Mouse (Mus musculus): Measurements from ENCODE around the gene Carm1. TPM values are rescaled to one million over a fixed set of nuclear protein-coding genes. Genes with fewer than 3 reads are reported as not detected.
A peak's percentile ranks its signal among the peaks of the same experiment; 100 is the strongest.
"Not testable (repeated sequence)": the region's sequence is repeated elsewhere in the genome, so short reads cannot be mapped to it uniquely, and the experiment has no call there.

The Carm1 gene
- polyA plus RNA-seq, 1 experiment: 61.6 TPM

- peak overlapping the region; percentile 79 for H3K4me3 ChIP-seq (ENCODE audit: insufficient read depth, low read length)
- TF ChIP-seq POLR2A (IDR thresholded peaks at IDR 0.05; ENCODE audit: extremely low read depth, insufficient read depth, low read length) (no peak), CTCF (IDR thresholded peaks at IDR 0.05; ENCODE audit: extremely low read depth, insufficient read depth, low read length) (no peak)
- no peak overlapping the region for H3K27ac ChIP-seq (ENCODE audit: insufficient read depth, low read length)
Measured at GRCm38 (mm10) chr9:21510689-21511015, 36.0 kb upstream of the Carm1 start.

GRCm38 (mm10) chr9:21511052-21511451, 35.6 kb upstream of the Carm1 start:
- H3K4me1 ChIP-seq (ENCODE audit: control insufficient read depth, insufficient read depth, low read length): no peaks in the 10 kb centered on the region
- TF ChIP-seq POLR2A (IDR thresholded peaks at IDR 0.05; ENCODE audit: extremely low read depth, insufficient read depth, low read length) (no peak), CTCF (IDR thresholded peaks at IDR 0.05; ENCODE audit: extremely low read depth, insufficient read depth, low read length) (no peak)
- H3K27ac ChIP-seq (ENCODE audit: insufficient read depth, low read length): no peak overlapping the region
- peak overlapping the region; percentile 79; the same call in 1 of the 2 replicates for H3K4me3 ChIP-seq (ENCODE audit: insufficient read depth, low read length)

More at GRCm38 (mm10) chr9:21510689-21511015, 36.0 kb upstream of the Carm1 start:
- H3K4me1 ChIP-seq (ENCODE audit: control insufficient read depth, insufficient read depth, low read length): no peaks in the 10 kb centered on the region

- Histone ChIP-seq H3K4me1 (ENCODE audit: control insufficient read depth, insufficient read depth, low read length) (no peaks in the 10 kb centered on the region), H3K4me3 (ENCODE audit: insufficient read depth, low read length) (no peak overlapping the region), H3K27ac (ENCODE audit: insufficient read depth, low read length) (no peak overlapping the region)
- no peak for TF ChIP-seq CTCF (IDR thresholded peaks at IDR 0.05; ENCODE audit: extremely low read depth, insufficient read depth, low read length)
- no peak for TF ChIP-seq POLR2A (IDR thresholded peaks at IDR 0.05; ENCODE audit: extremely low read depth, insufficient read depth, low read length)
Measured at GRCm38 (mm10) chr9:21513466-21513865, 33.2 kb upstream of the Carm1 start.

- Histone ChIP-seq H3K4me3 (ENCODE audit: insufficient read depth, low read length) (no peak overlapping the region), H3K4me1 (ENCODE audit: control insufficient read depth, insufficient read depth, low read length) (no peaks in the 10 kb centered on the region), H3K27ac (ENCODE audit: insufficient read depth, low read length) (no peak overlapping the region)
- no peak for TF ChIP-seq CTCF (IDR thresholded peaks at IDR 0.05; ENCODE audit: extremely low read depth, insufficient read depth, low read length)
Measured at GRCm38 (mm10) chr9:21517947-21518495, 28.7 kb upstream of the Carm1 start.

GRCm38 (mm10) chr9:21518690-21519089, 28.0 kb upstream of the Carm1 start:
- not testable (repeated sequence) for H3K4me1 ChIP-seq (ENCODE audit: control insufficient read depth, insufficient read depth, low read length); H3K27ac ChIP-seq (ENCODE audit: insufficient read depth, low read length); H3K4me3 ChIP-seq (ENCODE audit: insufficient read depth, low read length)

- H3K4me3 ChIP-seq (ENCODE audit: insufficient read depth, low read length): no peak overlapping the region
Measured at GRCm38 (mm10) chr9:21525142-21525936, 21.4 kb upstream of the Carm1 start.

GRCm38 (mm10) chr9:21525937-21526633, 20.6 kb upstream of the Carm1 start, which contains the start of gene AB124611:
TSS of gene AB124611 (plus strand) at chr9:21526176.
- no peak within 1 kb of the TSS for H3K4me3 ChIP-seq (ENCODE audit: insufficient read depth, low read length)
- no peak for TF ChIP-seq CTCF (IDR thresholded peaks at IDR 0.05; ENCODE audit: extremely low read depth, insufficient read depth, low read length)
- no peak for TF ChIP-seq POLR2A (IDR thresholded peaks at IDR 0.05; ENCODE audit: extremely low read depth, insufficient read depth, low read length)
- no peak within 1 kb of the TSS for H3K27ac ChIP-seq (ENCODE audit: insufficient read depth, low read length)
- H3K4me1 ChIP-seq (ENCODE audit: control insufficient read depth, insufficient read depth, low read length): no peaks in the 10 kb centered on the region

More at GRCm38 (mm10) chr9:21525142-21525936, 21.4 kb upstream of the Carm1 start:
- Histone ChIP-seq H3K27ac (ENCODE audit: insufficient read depth, low read length) (no peak overlapping the region), H3K4me1 (ENCODE audit: control insufficient read depth, insufficient read depth, low read length) (no peaks in the 10 kb centered on the region)
- TF ChIP-seq POLR2A (IDR thresholded peaks at IDR 0.05; ENCODE audit: extremely low read depth, insufficient read depth, low read length) (no peak), CTCF (IDR thresholded peaks at IDR 0.05; ENCODE audit: extremely low read depth, insufficient read depth, low read length) (no peak)

- TF ChIP-seq CTCF (IDR thresholded peaks at IDR 0.05; ENCODE audit: extremely low read depth, insufficient read depth, low read length) (no peak), POLR2A (IDR thresholded peaks at IDR 0.05; ENCODE audit: extremely low read depth, insufficient read depth, low read length) (no peak)
- Histone ChIP-seq H3K4me3 (ENCODE audit: insufficient read depth, low read length) (no peak overlapping the region), H3K27ac (ENCODE audit: insufficient read depth, low read length) (no peak overlapping the region), H3K4me1 (ENCODE audit: control insufficient read depth, insufficient read depth, low read length) (no peaks in the 10 kb centered on the region)
Measured at GRCm38 (mm10) chr9:21526634-21526944, 20.1 kb upstream of the Carm1 start.

GRCm38 (mm10) chr9:21527100-21527801, 19.4 kb upstream of the Carm1 start:
- Histone ChIP-seq H3K4me3 (ENCODE audit: insufficient read depth, low read length) (no peak overlapping the region), H3K27ac (ENCODE audit: insufficient read depth, low read length) (no peak overlapping the region), H3K4me1 (ENCODE audit: control insufficient read depth, insufficient read depth, low read length) (no peaks in the 10 kb centered on the region)
- no peak for TF ChIP-seq POLR2A (IDR thresholded peaks at IDR 0.05; ENCODE audit: extremely low read depth, insufficient read depth, low read length)
- no peak for TF ChIP-seq CTCF (IDR thresholded peaks at IDR 0.05; ENCODE audit: extremely low read depth, insufficient read depth, low read length)
